In genomic region chr13:21751417-21751816, GRCm38 (mm10) we compare ENCODE assay signal across 12 mouse cellular contexts. TPM values are rescaled to one million over a fixed set of nuclear protein-coding genes. Genes with fewer than 3 reads are reported as not detected.
DNase-seq lines count a peak whose midpoint lies in the region; ATAC-seq and TF ChIP-seq lines count a peak whose summit lies in the region.
"Had no signal": no experiment of that assay in that cellular context is flagged by ENCODE, and none has a peak within 500 bp of the region (broad histone marks: within the 10 kb centered on the region; RNA-seq: fewer than 3 reads in every experiment).

No protein-coding gene starts in this region.

- peaks cover 25% of the 10 kb centered on the region for H3K36me3 ChIP-seq in erythroblast, embryonic 14.5 days (ENCODE audit: control insufficient read depth)
- no peaks in the 10 kb centered on the region for H3K36me3 ChIP-seq in lung, embryonic 15.5 days
- no peaks in the 10 kb centered on the region for H3K36me3 ChIP-seq in lung, postnatal 0 days (ENCODE audit: insufficient read depth, low read length)
- no peaks in the 10 kb centered on the region for H3K36me3 ChIP-seq in embryonic facial prominence, embryonic 14.5 days (ENCODE audit: control insufficient read depth, insufficient read depth, low read length)
- H3K36me3 ChIP-seq in liver, embryonic 15.5 days (replicated peaks): 0 out of 2 replicates have a peak, but pooled peaks cover 7% of the 10 kb centered on the region
- H3K36me3 ChIP-seq: hindbrain, embryonic 15.5 days had no signal

- no peak for TF ChIP-seq EP300 in lung, postnatal 0 days (IDR thresholded peaks at IDR 0.05)

- no peak overlapping the region for H3K4me2 ChIP-seq in lung, embryonic 15.5 days
- no peak overlapping the region for H3K4me2 ChIP-seq in lung, postnatal 0 days (replicated peaks; ENCODE audit: low read depth, low read length)
- no peak overlapping the region for H3K4me2 ChIP-seq in embryonic facial prominence, embryonic 14.5 days (ENCODE audit: low read depth, low read length)
- H3K4me2 ChIP-seq in liver, embryonic 15.5 days: peak overlapping the region; percentile 74

- TF ChIP-seq POLR2A in cerebellum, adult 2 months (IDR thresholded peaks at IDR 0.05; ENCODE audit: borderline replicate concordance, insufficient read depth, low read length): no peak

- no peaks in the 10 kb centered on the region for H3K27me3 ChIP-seq in erythroblast, embryonic 14.5 days (ENCODE audit: control insufficient read depth)
- H3K27me3 ChIP-seq in lung, embryonic 15.5 days: no peaks in the 10 kb centered on the region
- H3K27me3 ChIP-seq in lung, postnatal 0 days (replicated peaks; ENCODE audit: insufficient read depth, low read length): no peaks in the 10 kb centered on the region
- H3K27me3 ChIP-seq in embryonic facial prominence, embryonic 14.5 days (replicated peaks; ENCODE audit: control insufficient read depth, insufficient read depth, low read length): no peaks in the 10 kb centered on the region
- no peaks in the 10 kb centered on the region for H3K27me3 ChIP-seq in liver, embryonic 15.5 days
- H3K27me3 ChIP-seq in cerebellum, adult 2 months (ENCODE audit: control insufficient read depth, insufficient read depth, low read length): no peaks in the 10 kb centered on the region
- H3K27me3 ChIP-seq: hindbrain, embryonic 15.5 days had no signal

- peaks cover 60% of the 10 kb centered on the region for H3K4me1 ChIP-seq in erythroblast, embryonic 14.5 days (ENCODE audit: control insufficient read depth)
- peaks cover 40% of the 10 kb centered on the region for H3K4me1 ChIP-seq in lung, embryonic 15.5 days
- H3K4me1 ChIP-seq in lung, postnatal 0 days (ENCODE audit: insufficient read depth, low read depth, low read length): peaks cover 7% of the 10 kb centered on the region
- peaks cover 16% of the 10 kb centered on the region for H3K4me1 ChIP-seq in embryonic facial prominence, embryonic 14.5 days (ENCODE audit: control insufficient read depth, insufficient read depth, low read length)
- peaks cover 42% of the 10 kb centered on the region for H3K4me1 ChIP-seq in liver, embryonic 15.5 days (replicated peaks)
- no peaks in the 10 kb centered on the region for H3K4me1 ChIP-seq in cerebellum, adult 2 months (ENCODE audit: control insufficient read depth, insufficient read depth, low read length)

- no peak for DNase-seq in lung, postnatal 0 days (ENCODE audit: low spot score)
- no peak for DNase-seq in embryonic facial prominence, embryonic 14.5 days (ENCODE audit: low spot score)
- no peak for DNase-seq in cerebellum, adult 2 months
- DNase-seq in gastrocnemius, postnatal 10 days: no peak
- DNase-seq: embryo, embryonic 11 days; gastrocnemius, postnatal 14 days; left cerebral cortex, postnatal 4 days had no signal

- H3K9ac ChIP-seq in lung, embryonic 15.5 days: no peak overlapping the region
- H3K9ac ChIP-seq in lung, postnatal 0 days (replicated peaks; ENCODE audit: low read depth): no peak overlapping the region
- H3K9ac ChIP-seq in embryonic facial prominence, embryonic 14.5 days (ENCODE audit: low read depth, low read length): no peak overlapping the region
- peak overlapping the region; percentile 62 for H3K9ac ChIP-seq in liver, embryonic 15.5 days

- H3K4me3 ChIP-seq in erythroblast, embryonic 14.5 days (replicated peaks): peak overlapping the region; percentile 64
- H3K4me3 ChIP-seq in lung, embryonic 15.5 days: no peak overlapping the region
- no peak overlapping the region for H3K4me3 ChIP-seq in lung, postnatal 0 days (ENCODE audit: low read depth, low read length)
- no peak overlapping the region for H3K4me3 ChIP-seq in embryonic facial prominence, embryonic 14.5 days (ENCODE audit: low read depth, low read length)
- H3K4me3 ChIP-seq in liver, embryonic 15.5 days (replicated peaks): peak overlapping the region; percentile 57
- H3K4me3 ChIP-seq in cerebellum, adult 2 months (replicated peaks; ENCODE audit: insufficient read depth, low read depth, low read length): no peak overlapping the region

- no peak for ATAC-seq in erythroblast, adult 5-6 weeks (replicated peaks; ENCODE audit: low FRiP score, poor library complexity, severe bottlenecking)
- ATAC-seq in lung, embryonic 15.5 days (ENCODE audit: borderline replicate concordance, extremely low read depth, low FRiP score, low TSS enrichment): no peak
- no peak for ATAC-seq in lung, postnatal 0 days
- no peak for ATAC-seq in embryonic facial prominence, embryonic 14.5 days (ENCODE audit: low read depth)
- ATAC-seq in liver, embryonic 15.5 days (ENCODE audit: insufficient read depth): no peak

- TF ChIP-seq CTCF in lung, postnatal 0 days (IDR thresholded peaks at IDR 0.05): no peak
- TF ChIP-seq CTCF in cerebellum, adult 2 months (IDR thresholded peaks at IDR 0.05; ENCODE audit: borderline replicate concordance, insufficient read depth, low read depth, low read length): no peak

- H3K27ac ChIP-seq in lung, embryonic 15.5 days: peak overlapping the region; percentile 55; the same call in 1 of the 2 replicates
- H3K27ac ChIP-seq in lung, postnatal 0 days (ENCODE audit: low read length): no peak overlapping the region
- peak overlapping the region; percentile 97; the same call in 1 of the 2 replicates for H3K27ac ChIP-seq in embryonic facial prominence, embryonic 14.5 days (replicated peaks; ENCODE audit: low read depth, low read length)
- H3K27ac ChIP-seq in liver, embryonic 15.5 days (replicated peaks): peak overlapping the region; percentile 99
- H3K27ac ChIP-seq in cerebellum, adult 2 months (ENCODE audit: insufficient read depth, low read length): no peak overlapping the region

- H3K9me3 ChIP-seq in erythroblast, embryonic 14.5 days (ENCODE audit: control insufficient read depth, low read length): no peaks in the 10 kb centered on the region
- H3K9me3 ChIP-seq in lung, embryonic 15.5 days: no peaks in the 10 kb centered on the region
- H3K9me3 ChIP-seq in lung, postnatal 0 days (ENCODE audit: low read length): no peaks in the 10 kb centered on the region
- H3K9me3 ChIP-seq in embryonic facial prominence, embryonic 14.5 days (ENCODE audit: control insufficient read depth, low read length): no peaks in the 10 kb centered on the region
- H3K9me3 ChIP-seq in liver, embryonic 15.5 days (replicated peaks): no peaks in the 10 kb centered on the region
- H3K9me3 ChIP-seq: hindbrain, embryonic 15.5 days had no signal

RNA-seq across cellular contexts. Expression of gene Hist1h4k, which starts 1.1 kb away (rescaled TPM):
- polyA plus RNA-seq in erythroblast, embryonic 14.5 days (2012): 23.3 and 64.1 TPM in 2 replicates
- total RNA-seq in erythroblast, adult 5-6 weeks (2015; ENCODE audit: low replicate concordance): 10.4 and 16.9 TPM in 2 replicates
- total RNA-seq in erythroblast, adult 5-6 weeks (2017; ENCODE audit: low replicate concordance): 714 and 903 TPM in 2 replicates
- polyA plus RNA-seq in lung, embryonic 15.5 days (2015; fragmentation: Nextera tagmentation; extraction: Ambion mirVana): 3.1 and 6.3 TPM in 2 replicates
- polyA plus RNA-seq in lung, postnatal 0 days (2015; fragmentation: Nextera tagmentation; extraction: Ambion mirVana): 0.84 and 0.89 TPM in 2 replicates
- 3.8 and 6.2 TPM in 2 replicates for polyA plus RNA-seq in embryonic facial prominence, embryonic 14.5 days (2014; fragmentation: Nextera tagmentation; extraction: Ambion mirVana)
- 4.0 and 6.0 TPM in 2 replicates for polyA plus RNA-seq in liver, embryonic 15.5 days (2015; fragmentation: Nextera tagmentation; extraction: Ambion mirVana)
- 16.9 and 17.5 TPM in 2 replicates for polyA plus RNA-seq in cerebellum, adult 2 months (2012; rRNA removed)
- 100 to 1,000 TPM; 439 to 508 TPM for total RNA-seq in gastrocnemius, postnatal 10 days (2021)

RNA-seq across cellular contexts. Expression of gene Hist1h2ak, which starts 2.2 kb away (rescaled TPM):
- 57.8 and 123 TPM in 2 replicates for polyA plus RNA-seq in erythroblast, embryonic 14.5 days (2012)
- 39.2 and 75.4 TPM in 2 replicates for total RNA-seq in erythroblast, adult 5-6 weeks (2015; ENCODE audit: low replicate concordance)
- total RNA-seq in erythroblast, adult 5-6 weeks (2017; ENCODE audit: low replicate concordance): 730 and 899 TPM in 2 replicates
- 43.1 and 47.1 TPM in 2 replicates for polyA plus RNA-seq in lung, embryonic 15.5 days (2015; fragmentation: Nextera tagmentation; extraction: Ambion mirVana)
- polyA plus RNA-seq in lung, postnatal 0 days (2015; fragmentation: Nextera tagmentation; extraction: Ambion mirVana): 7.5 and 9.4 TPM in 2 replicates
- 5.5 and 8.4 TPM in 2 replicates for polyA plus RNA-seq in embryonic facial prominence, embryonic 14.5 days (2014; fragmentation: Nextera tagmentation; extraction: Ambion mirVana)
- polyA plus RNA-seq in liver, embryonic 15.5 days (2015; fragmentation: Nextera tagmentation; extraction: Ambion mirVana): 40.7 and 47.8 TPM in 2 replicates
- polyA plus RNA-seq in cerebellum, adult 2 months (2012; rRNA removed): 1.9 and 2.4 TPM in 2 replicates
- total RNA-seq in gastrocnemius, postnatal 10 days (2021): 10 to 100 TPM; 71.7 to 78.9 TPM

RNA-seq across cellular contexts. Expression of gene Hist1h2bn, which starts 2.5 kb away (rescaled TPM):
- polyA plus RNA-seq in erythroblast, embryonic 14.5 days (2012): 2.7 and 5.2 TPM in 2 replicates
- total RNA-seq in erythroblast, adult 5-6 weeks (2015; ENCODE audit: low replicate concordance): 229 and 365 TPM in 2 replicates
- 952 and 1,236 TPM in 2 replicates for total RNA-seq in erythroblast, adult 5-6 weeks (2017; ENCODE audit: low replicate concordance)
- polyA plus RNA-seq in lung, embryonic 15.5 days (2015; fragmentation: Nextera tagmentation; extraction: Ambion mirVana): 5.5 and 6.1 TPM in 2 replicates
- 1.1 and 1.3 TPM in 2 replicates for polyA plus RNA-seq in lung, postnatal 0 days (2015; fragmentation: Nextera tagmentation; extraction: Ambion mirVana)
- 3.5 and 4.1 TPM in 2 replicates for polyA plus RNA-seq in embryonic facial prominence, embryonic 14.5 days (2014; fragmentation: Nextera tagmentation; extraction: Ambion mirVana)
- polyA plus RNA-seq in liver, embryonic 15.5 days (2015; fragmentation: Nextera tagmentation; extraction: Ambion mirVana): 7.6 and 11.2 TPM in 2 replicates
- polyA plus RNA-seq in cerebellum, adult 2 months (2012; rRNA removed): 1.2 and 2.6 TPM in 2 replicates
- 100 to 1,000 TPM in 1 of 2 experiments, 10 to 100 TPM in 1; 94.7 to 110 TPM for total RNA-seq in gastrocnemius, postnatal 10 days (2021)
- polyA plus RNA-seq: hindbrain, embryonic 15.5 days had no signal

RNA-seq across cellular contexts. Expression of gene Hist1h4j, which starts 16.6 kb away (rescaled TPM):
- polyA plus RNA-seq in erythroblast, embryonic 14.5 days (2012): 1.3 and 2.7 TPM in 2 replicates
- not detected in 2 replicates for total RNA-seq in erythroblast, adult 5-6 weeks (2015; ENCODE audit: low replicate concordance)
- 148 and 152 TPM in 2 replicates for total RNA-seq in erythroblast, adult 5-6 weeks (2017; ENCODE audit: low replicate concordance)
- polyA plus RNA-seq in lung, embryonic 15.5 days (2015; fragmentation: Nextera tagmentation; extraction: Ambion mirVana): 1.8 and 3.1 TPM in 2 replicates
- polyA plus RNA-seq in lung, postnatal 0 days (2015; fragmentation: Nextera tagmentation; extraction: Ambion mirVana): not detected in 2 replicates
- polyA plus RNA-seq in embryonic facial prominence, embryonic 14.5 days (2014; fragmentation: Nextera tagmentation; extraction: Ambion mirVana): 1.2 TPM in 2 replicates
- polyA plus RNA-seq in liver, embryonic 15.5 days (2015; fragmentation: Nextera tagmentation; extraction: Ambion mirVana): 0.86 and 0.88 TPM in 2 replicates
- 2.4 and 3.6 TPM in 2 replicates for polyA plus RNA-seq in cerebellum, adult 2 months (2012; rRNA removed)
- total RNA-seq in gastrocnemius, postnatal 10 days (2021): 10 to 100 TPM; 32.2 to 32.7 TPM
- polyA plus RNA-seq: hindbrain, embryonic 15.5 days had no signal

RNA-seq across cellular contexts. Expression of gene Hist1h1b, which starts 29.0 kb away (rescaled TPM):
- 2.6 and 5.0 TPM in 2 replicates for polyA plus RNA-seq in erythroblast, embryonic 14.5 days (2012)
- 491 and 530 TPM in 2 replicates for total RNA-seq in erythroblast, adult 5-6 weeks (2015; ENCODE audit: low replicate concordance)
- 1,333 and 2,653 TPM in 2 replicates for total RNA-seq in erythroblast, adult 5-6 weeks (2017; ENCODE audit: low replicate concordance)
- 41.4 and 42.0 TPM in 2 replicates for polyA plus RNA-seq in lung, embryonic 15.5 days (2015; fragmentation: Nextera tagmentation; extraction: Ambion mirVana)
- polyA plus RNA-seq in lung, postnatal 0 days (2015; fragmentation: Nextera tagmentation; extraction: Ambion mirVana): 1.4 and 2.4 TPM in 2 replicates
- 10.0 and 11.8 TPM in 2 replicates for polyA plus RNA-seq in embryonic facial prominence, embryonic 14.5 days (2014; fragmentation: Nextera tagmentation; extraction: Ambion mirVana)
- 32.9 and 34.2 TPM in 2 replicates for polyA plus RNA-seq in liver, embryonic 15.5 days (2015; fragmentation: Nextera tagmentation; extraction: Ambion mirVana)
- 0.27 and 0.41 TPM in 2 replicates for polyA plus RNA-seq in cerebellum, adult 2 months (2012; rRNA removed)
- total RNA-seq in gastrocnemius, postnatal 10 days (2021): 100 to 1,000 TPM; 122 to 129 TPM

Comparison
In these comparisons a context has a peak if more than half of its experiments do, and no peak if none do; other contexts are left out.
1. H3K27ac ChIP-seq: peak in lung, embryonic 15.5 days (single experiment), embryonic facial prominence, embryonic 14.5 days (single experiment) and liver, embryonic 15.5 days (single experiment); none in lung, postnatal 0 days (single experiment) and cerebellum, adult 2 months (single experiment).
2. H3K4me3 ChIP-seq: peak in erythroblast, embryonic 14.5 days (single experiment) and liver, embryonic 15.5 days (single experiment); none in lung, embryonic 15.5 days (single experiment), lung, postnatal 0 days (single experiment), embryonic facial prominence, embryonic 14.5 days (single experiment) and cerebellum, adult 2 months (single experiment).